Mouse (Mus musculus) heart, embryonic 14.5 days (tissue): Measurements from ENCODE around the gene Elmo1. TPM values are rescaled to one million over a fixed set of nuclear protein-coding genes. Genes with fewer than 3 reads are reported as not detected.

Experiments used
- ATAC-seq: fragments of 200-750 bp; cut with Nextera tagmentation; 2 replicates; pipeline ENCODE4 v1.8.0; 2017; ENCODE audit warnings: low read depth, moderate TSS enrichment; ENCODE audit not compliant: insufficient number of reproducible peaks, insufficient read depth, low FRiP score
- H3K27ac ChIP-seq, 2 experiments: fragments of 200-500 bp in 1 of 2; fragments of 300-500 bp in 1 of 2; sonication (generic) in 1 of 2; replicated peaks in 1 of 2; 2 replicates each; pipeline ENCODE4 v1.5.1; 2012 to 2014; ENCODE audit warnings: low read depth in 2 of 2, low read length in 2 of 2, control low read depth in 1 of 2, mild to moderate bottlenecking in 1 of 2, mixed read lengths in 1 of 2; ENCODE audit not compliant: control insufficient read depth in 1 of 2, insufficient read depth in 1 of 2
- H3K27me3 ChIP-seq: fragments of 300-500 bp; sonication (generic); 2 replicates; pipeline ENCODE4 v1.6.1; 2014; ENCODE audit warnings: mild to moderate bottlenecking, low read length, control low read depth; ENCODE audit not compliant: control insufficient read depth, insufficient read depth
- H3K36me3 ChIP-seq: fragments of 300-500 bp; sonication (generic); 2 replicates; pipeline ENCODE4 v1.6.1; 2014; ENCODE audit warnings: mild to moderate bottlenecking, control low read depth, low read length, mixed read lengths; ENCODE audit not compliant: control insufficient read depth, insufficient read depth
- H3K4me1 ChIP-seq, 2 experiments: fragments of 200-500 bp in 1 of 2; fragments of 300-500 bp in 1 of 2; sonication (generic) in 1 of 2; 2 replicates each; pipeline ENCODE4 v1.6.1; 2012 to 2014; ENCODE audit warnings: low read length in 2 of 2, control low read depth in 1 of 2, mixed read lengths in 1 of 2; ENCODE audit not compliant: control insufficient read depth in 2 of 2, insufficient read depth in 2 of 2
- H3K4me2 ChIP-seq: fragments of 300-500 bp; sonication (generic); 2 replicates; pipeline ENCODE4 v1.6.1; 2014; ENCODE audit warnings: mild to moderate bottlenecking, low read length
- H3K4me3 ChIP-seq, 2 experiments: fragments of 200-500 bp in 1 of 2; fragments of 300-500 bp in 1 of 2; sonication (generic) in 1 of 2; 2 replicates each; pipeline ENCODE4 v1.5.1; 2012 to 2014; ENCODE audit warnings: low read length in 2 of 2, mild to moderate bottlenecking in 2 of 2, control low read depth in 1 of 2, low read depth in 1 of 2, moderate library complexity in 1 of 2; ENCODE audit not compliant: control insufficient read depth in 1 of 2, insufficient read depth in 1 of 2
- H3K9ac ChIP-seq: fragments of 300-500 bp; sonication (generic); 2 replicates; pipeline ENCODE4 v1.6.1; 2014; ENCODE audit warnings: mild to moderate bottlenecking, low read length
- H3K9me3 ChIP-seq: fragments of 300-500 bp; sonication (generic); 2 replicates; pipeline ENCODE4 v1.6.1; 2016; ENCODE audit warnings: low read length, control low read depth; ENCODE audit not compliant: control insufficient read depth
- WGBS: fragments of 180-500 bp; shearing (Covaris S2); extraction: QIAGEN DNeasy Blood & Tissue Kit; methylation state at CpG from one replicate; pipeline ENCODE4 v1.1.7; 2014; 5-methylcytosine and 5-hydroxymethylcytosine counted together
- polyA plus RNA-seq: library from polyadenylated mRNA; unstranded; fragments of >200 nt; fragmentation: Nextera tagmentation; extraction: Ambion mirVana; gene quantifications from 2 replicates; pipeline ENCODE4 v1.2.1, GENCODE M21; 2014

The Elmo1 gene
- polyA plus RNA-seq, 1 experiment from 2014 or later = 10.4 TPM

- Histone ChIP-seq H3K4me3 (no peak overlapping the region), H3K36me3 (no peaks in the 10 kb centered on the region), H3K27ac (no peak overlapping the region), H3K27me3 (no peaks in the 10 kb centered on the region), H3K9ac (no peak overlapping the region), H3K4me2 (no peak overlapping the region), H3K4me1 (no peaks in the 10 kb centered on the region), H3K9me3 (no peaks in the 10 kb centered on the region)
- no peak for ATAC-seq
- WGBS = 84% methylated on average over 11 of the region's 11 CpGs
These were observed 316.2 kb downstream of the Elmo1 start for GRCm38 (mm10) chr13:20406470-20407213.

GRCm38 (mm10) chr13:20410306-20411101 lies 320.1 kb downstream of the Elmo1 start:
- WGBS = 81% methylated on average over 9 of the region's 9 CpGs
- Histone ChIP-seq H3K4me2 (no peak overlapping the region), H3K4me1 (no peaks in the 10 kb centered on the region), H3K4me3 (no peak overlapping the region), H3K9me3 (no peaks in the 10 kb centered on the region), H3K27me3 (no peaks in the 10 kb centered on the region), H3K36me3 (no peaks in the 10 kb centered on the region), H3K9ac (no peak overlapping the region), H3K27ac (no peak overlapping the region)
- no peak for ATAC-seq

GRCm38 (mm10) chr13:20416691-20417660 lies 326.6 kb downstream of the Elmo1 start:
- ATAC-seq = no peak
- Histone ChIP-seq H3K27ac (no peak overlapping the region), H3K9me3 (no peaks in the 10 kb centered on the region), H3K4me2 (no peak overlapping the region), H3K9ac (no peak overlapping the region), H3K27me3 (no peaks in the 10 kb centered on the region), H3K4me3 (no peak overlapping the region), H3K4me1 (no peaks in the 10 kb centered on the region), H3K36me3 (no peaks in the 10 kb centered on the region)
- WGBS = 74% methylated on average over 5 of the region's 5 CpGs

- Histone ChIP-seq H3K4me3 (no peak overlapping the region), H3K4me1 (peaks cover 4 to 11% of the 10 kb centered on the region in 2 experiments), H3K9me3 (no peaks in the 10 kb centered on the region), H3K4me2 (no peak overlapping the region), H3K27me3 (no peaks in the 10 kb centered on the region), H3K27ac (no peak overlapping the region), H3K36me3 (no peaks in the 10 kb centered on the region), H3K9ac (no peak overlapping the region)
- WGBS = 69% methylated on average over 6 of the region's 6 CpGs
- ATAC-seq = no peak
These were observed 340.6 kb downstream of the Elmo1 start for GRCm38 (mm10) chr13:20430998-20431397.

GRCm38 (mm10) chr13:20433221-20433858 lies 342.9 kb downstream of the Elmo1 start:
- ATAC-seq = peak; percentile 54; the same call in 1 of the 2 replicates
- WGBS = 16% methylated on average over 4 of the region's 4 CpGs
- H3K36me3 ChIP-seq = no peaks in the 10 kb centered on the region
- H3K9me3 ChIP-seq = no peaks in the 10 kb centered on the region
- H3K9ac ChIP-seq = no peak overlapping the region
- H3K27me3 ChIP-seq = no peaks in the 10 kb centered on the region
- H3K27ac ChIP-seq = peak overlapping the region; percentile 84 to 86
- peaks cover 4 to 11% of the 10 kb centered on the region in 2 experiments for H3K4me1 ChIP-seq
- H3K4me3 ChIP-seq = no peak overlapping the region
- peak overlapping the region; percentile 17; the same call in 1 of the 2 replicates for H3K4me2 ChIP-seq

GRCm38 (mm10) chr13:20434071-20434470 lies 343.7 kb downstream of the Elmo1 start:
- Histone ChIP-seq H3K4me1 (peaks cover 4 to 11% of the 10 kb centered on the region in 2 experiments), H3K9me3 (no peaks in the 10 kb centered on the region), H3K4me3 (no peak overlapping the region), H3K27ac (peak overlapping the region; percentile 20 to 86; a peak in 2 of 4 replicates), H3K27me3 (no peaks in the 10 kb centered on the region), H3K36me3 (no peaks in the 10 kb centered on the region), H3K4me2 (no peak overlapping the region), H3K9ac (no peak overlapping the region)
- no peak for ATAC-seq
- whole genome bisulfite sequencing = 38% methylated on average over 4 of the region's 4 CpGs

- Histone ChIP-seq H3K4me3 (no peak overlapping the region), H3K4me1 (peaks cover 0 to 6% of the 10 kb centered on the region in 2 experiments; a peak in 1 of 4 replicates), H3K27me3 (no peaks in the 10 kb centered on the region), H3K4me2 (no peak overlapping the region), H3K36me3 (no peaks in the 10 kb centered on the region), H3K9ac (no peak overlapping the region), H3K27ac (no peak overlapping the region), H3K9me3 (no peaks in the 10 kb centered on the region)
- no peak for ATAC-seq
- WGBS = 92% methylated on average over 1 of the region's 1 CpGs
These were observed 349.1 kb downstream of the Elmo1 start for GRCm38 (mm10) chr13:20439488-20439887.
